Mouse (Mus musculus) cerebellum, adult 18-20 months (tissue): Measurements from ENCODE around the gene Htt.

Source experiments
- DNase-seq, 2 experiments: peaks; one replicate each; pipeline ENCODE4 v3.0.0; 2021

Gene Htt

GRCm38 (mm10) chr5:34931516-34932457, 170.2 kb downstream of the Htt start:
- no peak for DNase-seq

- DNase-seq: no peak
Measured at GRCm38 (mm10) chr5:34932458-34932806, 170.9 kb downstream of the Htt start.

- DNase-seq: no peak
Measured at GRCm38 (mm10) chr5:34933461-34933860, 171.9 kb downstream of the Htt start.

GRCm38 (mm10) chr5:34941710-34942470, 180.3 kb downstream of the Htt start:
- DNase-seq: no peak

GRCm38 (mm10) chr5:34943428-34943827, 181.9 kb downstream of the Htt start:
- DNase-seq: no peak

GRCm38 (mm10) chr5:34948861-34949760, 187.6 kb downstream of the Htt start, which contains the start of gene Rgs12:
Gene Rgs12, plus strand, starts transcription at chr5:34949445.
- DNase-seq: peak; percentile 47 to 62

GRCm38 (mm10) chr5:34949769-34950211, 188.2 kb downstream of the Htt start:
- no peak for DNase-seq

- no peak for DNase-seq
Measured at GRCm38 (mm10) chr5:34950486-34951160, 189.1 kb downstream of the Htt start.

GRCm38 (mm10) chr5:34951161-34951834, 189.8 kb downstream of the Htt start:
- no peak for DNase-seq

- no peak for DNase-seq
Measured at GRCm38 (mm10) chr5:34954508-34954907, 193.0 kb downstream of the Htt start.

- DNase-seq: no peak
Measured at GRCm38 (mm10) chr5:34955630-34956029, 194.1 kb downstream of the Htt start.

GRCm38 (mm10) chr5:34956151-34956550, 194.6 kb downstream of the Htt start:
- DNase-seq: no peak

GRCm38 (mm10) chr5:34957015-34957414, 195.5 kb downstream of the Htt start:
- no peak for DNase-seq

- DNase-seq: no peak
Measured at GRCm38 (mm10) chr5:34960021-34960420, 198.5 kb downstream of the Htt start.
